Mouse (Mus musculus): Measurements from ENCODE around the gene Txnrd2.

- TF ChIP-seq CTCF (IDR thresholded peaks at IDR 0.05; ENCODE audit: control insufficient read depth, insufficient read depth, insufficient replicate concordance, low read depth, low read length) (no peak), POLR2A (IDR thresholded peaks at IDR 0.05; ENCODE audit: control insufficient read depth, low read depth, low read length) (no peak)
These were observed 42.0 kb upstream of the Txnrd2 start for GRCm38 (mm10) chr16:18384211-18384610.

All from testis, adult 2 months (tissue).